Mouse (Mus musculus) heart, embryonic 15.5 days (tissue): ENCODE measurements around the gene Fut4. TPM values are rescaled to one million over a fixed set of nuclear protein-coding genes. Genes with fewer than 3 reads are reported as not detected.

Source experiments
- ATAC-seq: fragments of 200-750 bp; cut with Nextera tagmentation; replicated peaks from 2 replicates; pipeline ENCODE4 v1.8.0; 2017; ENCODE audit warnings: low read depth, moderate TSS enrichment; ENCODE audit not compliant: insufficient number of reproducible peaks, insufficient read depth, low FRiP score
- H3K27ac ChIP-seq: fragments of 300-500 bp; sonication (generic); 2 replicates; pipeline ENCODE4 v1.5.1; 2015; ENCODE audit warnings: mild to moderate bottlenecking, inconsistent platforms
- H3K27me3 ChIP-seq: fragments of 300-500 bp; sonication (generic); 2 replicates; pipeline ENCODE4 v1.6.1; 2015; ENCODE audit warnings: inconsistent platforms
- H3K36me3 ChIP-seq: fragments of 300-500 bp; sonication (generic); 2 replicates; pipeline ENCODE4 v1.6.1; 2015; ENCODE audit warnings: mild to moderate bottlenecking, inconsistent platforms
- H3K4me1 ChIP-seq: fragments of 300-500 bp; sonication (generic); replicated peaks from 2 replicates; pipeline ENCODE4 v1.6.1; 2015; ENCODE audit warnings: inconsistent platforms
- H3K4me2 ChIP-seq: fragments of 300-500 bp; sonication (generic); 2 replicates; pipeline ENCODE4 v1.6.1; 2015; ENCODE audit warnings: inconsistent platforms, mild to moderate bottlenecking, moderate library complexity
- H3K4me3 ChIP-seq: fragments of 300-500 bp; sonication (generic); 2 replicates; pipeline ENCODE4 v1.5.1; 2015; ENCODE audit warnings: mild to moderate bottlenecking, inconsistent platforms
- H3K9ac ChIP-seq: fragments of 300-500 bp; sonication (generic); 2 replicates; pipeline ENCODE4 v1.6.1; 2015; ENCODE audit warnings: mild to moderate bottlenecking, inconsistent platforms
- H3K9me3 ChIP-seq: fragments of 300-500 bp; sonication (generic); replicated peaks from 2 replicates; pipeline ENCODE4 v1.6.1; 2016; ENCODE audit warnings: inconsistent platforms
- WGBS: fragments of 180-500 bp; shearing (Covaris S2); methylation state at CpG from one replicate; pipeline ENCODE4 v1.1.7; 2015; ENCODE audit warnings: mixed read lengths; 5-methylcytosine and 5-hydroxymethylcytosine counted together
- polyA plus RNA-seq: library from polyadenylated mRNA; unstranded; fragments of >200 nt; fragmentation: Nextera tagmentation; extraction: Ambion mirVana; gene quantifications from 2 replicates; pipeline ENCODE4 v1.2.1, GENCODE M21; 2015

Fut4 gene
- 1.2 and 1.4 TPM in 2 replicates for polyA plus RNA-seq

GRCm38 (mm10) chr9:14752001-14752522 is at the start of gene Fut4:
Gene Fut4 (minus strand): TSS chr9:14752393.
- no peaks in the 10 kb centered on the region for H3K36me3 ChIP-seq
- no peaks in the 10 kb centered on the region for H3K9me3 ChIP-seq
- peaks cover 16% of the 10 kb centered on the region for H3K4me1 ChIP-seq
- peak; percentile 75 for ATAC-seq
- WGBS = under 1% methylated on average over 27 of the region's 28 CpGs
- H3K4me3 ChIP-seq = peak within 1 kb of the TSS; percentile 60
- peaks cover 14% of the 10 kb centered on the region for H3K27me3 ChIP-seq
- peak within 1 kb of the TSS; percentile 60 for H3K9ac ChIP-seq
- H3K27ac ChIP-seq = no peak within 1 kb of the TSS
- H3K4me2 ChIP-seq = peak within 1 kb of the TSS; percentile 95

GRCm38 (mm10) chr9:14787356-14787755 is 35.2 kb upstream of the Fut4 start:
- Histone ChIP-seq H3K27ac (no peak overlapping the region), H3K4me1 (peaks cover 7% of the 10 kb centered on the region), H3K36me3 (peaks cover 45% of the 10 kb centered on the region), H3K9me3 (no peaks in the 10 kb centered on the region), H3K4me3 (no peak overlapping the region), H3K4me2 (no peak overlapping the region), H3K9ac (no peak overlapping the region), H3K27me3 (no peaks in the 10 kb centered on the region)
- WGBS = 83% methylated on average over 6 of the region's 6 CpGs
- no peak for ATAC-seq

GRCm38 (mm10) chr9:14784039-14785002 is 32.1 kb upstream of the Fut4 start, which contains the start of the genes Mre11a and Ankrd49:
Gene Mre11a (plus strand): TSS chr9:14784654.
Gene Ankrd49 (minus strand): TSS chr9:14784856.
- under 1% methylated on average over 62 of the region's 62 CpGs for WGBS
- Histone ChIP-seq H3K27me3 (no peaks in the 10 kb centered on the region), H3K4me1 (peaks cover 7% of the 10 kb centered on the region), H3K4me2 (peak within 1 kb of the TSS; percentile 85), H3K4me3 (peak within 1 kb of the TSS; percentile 79), H3K9ac (peak within 1 kb of the TSS; percentile 77), H3K36me3 (peaks cover 42% of the 10 kb centered on the region), H3K9me3 (no peaks in the 10 kb centered on the region), H3K27ac (peak within 1 kb of the TSS; percentile 96)
- peak; percentile 100 for ATAC-seq

GRCm38 (mm10) chr9:14778341-14778740 is 26.1 kb upstream of the Fut4 start:
- ATAC-seq = no peak
- H3K9ac ChIP-seq = no peak overlapping the region
- no peak overlapping the region for H3K27ac ChIP-seq
- H3K4me1 ChIP-seq = no peaks in the 10 kb centered on the region
- no peaks in the 10 kb centered on the region for H3K27me3 ChIP-seq
- no peak overlapping the region for H3K4me2 ChIP-seq
- no peaks in the 10 kb centered on the region for H3K9me3 ChIP-seq
- peaks cover 18% of the 10 kb centered on the region for H3K36me3 ChIP-seq
- no peak overlapping the region for H3K4me3 ChIP-seq
- 43% methylated on average over 13 of the region's 13 CpGs for WGBS

- WGBS = 31% methylated on average over 2 of the region's 2 CpGs
- Histone ChIP-seq H3K9me3 (no peaks in the 10 kb centered on the region), H3K9ac (no peak overlapping the region), H3K27ac (no peak overlapping the region), H3K27me3 (peaks cover 32% of the 10 kb centered on the region), H3K4me1 (peaks cover 4% of the 10 kb centered on the region), H3K36me3 (no peaks in the 10 kb centered on the region), H3K4me2 (no peak overlapping the region), H3K4me3 (no peak overlapping the region)
- no peak for ATAC-seq
Measured at GRCm38 (mm10) chr9:14773813-14774212, 21.6 kb upstream of the Fut4 start.

- WGBS = 83% methylated on average over 2 of the region's 2 CpGs
- no peaks in the 10 kb centered on the region for H3K9me3 ChIP-seq
- no peak overlapping the region for H3K4me2 ChIP-seq
- no peak for ATAC-seq
- H3K4me1 ChIP-seq = peaks cover 4% of the 10 kb centered on the region
- no peak overlapping the region for H3K9ac ChIP-seq
- H3K4me3 ChIP-seq = no peak overlapping the region
- peaks cover 44% of the 10 kb centered on the region for H3K27me3 ChIP-seq
- no peaks in the 10 kb centered on the region for H3K36me3 ChIP-seq
- H3K27ac ChIP-seq = no peak overlapping the region
Measured at GRCm38 (mm10) chr9:14772074-14772473, 19.9 kb upstream of the Fut4 start.

GRCm38 (mm10) chr9:14770803-14771471 is 18.7 kb upstream of the Fut4 start, which contains the start of gene 1700012B09Rik:
Gene 1700012B09Rik (minus strand): TSS chr9:14771030.
- Histone ChIP-seq H3K9ac (no peak within 1 kb of the TSS), H3K27me3 (peaks cover 48% of the 10 kb centered on the region), H3K36me3 (no peaks in the 10 kb centered on the region), H3K27ac (no peak within 1 kb of the TSS), H3K4me3 (no peak within 1 kb of the TSS), H3K4me2 (peak within 1 kb of the TSS; percentile 33; the same call in 1 of the 2 replicates), H3K9me3 (no peaks in the 10 kb centered on the region), H3K4me1 (peaks cover 4% of the 10 kb centered on the region)
- no peak for ATAC-seq
- WGBS = 15% methylated on average over 23 of the region's 23 CpGs

GRCm38 (mm10) chr9:14769811-14770210 is 17.6 kb upstream of the Fut4 start:
- H3K27me3 ChIP-seq = peaks cover 48% of the 10 kb centered on the region
- WGBS = 42% methylated on average over 5 of the region's 6 CpGs
- no peaks in the 10 kb centered on the region for H3K36me3 ChIP-seq
- H3K4me2 ChIP-seq = no peak overlapping the region
- peaks cover 4% of the 10 kb centered on the region for H3K4me1 ChIP-seq
- no peak for ATAC-seq
- no peaks in the 10 kb centered on the region for H3K9me3 ChIP-seq
- no peak overlapping the region for H3K27ac ChIP-seq
- no peak overlapping the region for H3K4me3 ChIP-seq
- no peak overlapping the region for H3K9ac ChIP-seq

GRCm38 (mm10) chr9:14764765-14765164 is 12.6 kb upstream of the Fut4 start:
- ATAC-seq = no peak
- no peak overlapping the region for H3K4me3 ChIP-seq
- no peak overlapping the region for H3K9ac ChIP-seq
- no peaks in the 10 kb centered on the region for H3K36me3 ChIP-seq
- H3K4me2 ChIP-seq = no peak overlapping the region
- no peaks in the 10 kb centered on the region for H3K4me1 ChIP-seq
- H3K27me3 ChIP-seq = peaks cover 32% of the 10 kb centered on the region
- H3K27ac ChIP-seq = no peak overlapping the region
- 22% methylated on average over 7 of the region's 7 CpGs for WGBS
- H3K9me3 ChIP-seq = no peaks in the 10 kb centered on the region

- Histone ChIP-seq H3K36me3 (no peaks in the 10 kb centered on the region), H3K4me2 (no peak overlapping the region), H3K4me3 (no peak overlapping the region), H3K9me3 (no peaks in the 10 kb centered on the region), H3K27ac (no peak overlapping the region), H3K27me3 (peaks cover 12% of the 10 kb centered on the region; the same call in 1 of the 2 replicates), H3K4me1 (no peaks in the 10 kb centered on the region), H3K9ac (no peak overlapping the region)
- no peak for ATAC-seq
Measured at GRCm38 (mm10) chr9:14759261-14759660, 7.1 kb upstream of the Fut4 start.

GRCm38 (mm10) chr9:14758590-14758989 is 6.4 kb upstream of the Fut4 start:
- Histone ChIP-seq H3K9me3 (no peaks in the 10 kb centered on the region), H3K9ac (no peak overlapping the region)
- WGBS = 60% methylated on average over 7 of the region's 7 CpGs

More at GRCm38 (mm10) chr9:14758590-14758989, 6.4 kb upstream of the Fut4 start:
- Histone ChIP-seq H3K27me3 (peaks cover 7% of the 10 kb centered on the region; the same call in 1 of the 2 replicates), H3K4me3 (no peak overlapping the region), H3K36me3 (no peaks in the 10 kb centered on the region), H3K4me2 (no peak overlapping the region), H3K27ac (no peak overlapping the region), H3K4me1 (no peaks in the 10 kb centered on the region)
- no peak for ATAC-seq
